Mouse (Mus musculus) thymus, adult 2 months (tissue): ENCODE data around the gene Pfdn5.

Experiments
- CTCF ChIP-seq: fragments of 200-500 bp; IDR thresholded peaks from 2 replicates; pipeline ENCODE4 v1.5.1; 2012; ENCODE audit warnings: mild to moderate bottlenecking, control low read depth, low read length, moderate library complexity, borderline replicate concordance; ENCODE audit not compliant: control insufficient read depth, poor library complexity, insufficient read depth; ENCODE audit errors: extremely low read depth
- POLR2A ChIP-seq: fragments of 200-500 bp; IDR thresholded peaks from 2 replicates; pipeline ENCODE4 v1.6.1; 2012; ENCODE audit warnings: mild to moderate bottlenecking, low read length, control low read depth, moderate library complexity; ENCODE audit not compliant: control insufficient read depth, poor library complexity, insufficient read depth; ENCODE audit errors: extremely low read depth

GRCm38 (mm10) chr15:102355134-102355870 lies 29.4 kb downstream of the Pfdn5 start:
- TF ChIP-seq CTCF (no peak), POLR2A (no peak)
